Mouse (Mus musculus) gonadal fat pad, adult 2 months (tissue): ENCODE measurements around the gene Slc38a8. TPM values are rescaled to one million over a fixed set of nuclear protein-coding genes. Genes with fewer than 3 reads are reported as not detected.

Experiments
- DNase-seq: peaks from one replicate; pipeline ENCODE4 v3.0.0-alpha.2; 2012; ENCODE audit warnings: low read depth
- polyA plus RNA-seq: library from polyadenylated mRNA; depleted of rRNA; stranded (reverse); fragments of >200 nt; gene quantifications from 2 replicates; pipeline ENCODE4 v1.2.3, GENCODE M21; 2012; rRNA removed

The Slc38a8 gene
- polyA plus RNA-seq, 1 experiment, result 0.24 TPM

GRCm38 (mm10) chr8:119437506-119437905 lies 64.0 kb downstream of the Slc38a8 start:
- DNase-seq, result peak; percentile 89

- peak; percentile 56 for DNase-seq
Measured at GRCm38 (mm10) chr8:119436933-119437332, 64.6 kb downstream of the Slc38a8 start.

- DNase-seq, result no peak
Measured at GRCm38 (mm10) chr8:119436331-119436730, 65.2 kb downstream of the Slc38a8 start.

- DNase-seq, result no peak
Measured at GRCm38 (mm10) chr8:119435527-119435926, 66.0 kb downstream of the Slc38a8 start.

- DNase-seq, result no peak
Measured at GRCm38 (mm10) chr8:119434569-119434968, 66.9 kb downstream of the Slc38a8 start.

GRCm38 (mm10) chr8:119433582-119434174 lies 67.8 kb downstream of the Slc38a8 start, which contains the start of gene Osgin1:
TSS of gene Osgin1 (plus strand) at chr8:119434124.
- no peak for DNase-seq

GRCm38 (mm10) chr8:119432372-119432771 lies 69.1 kb downstream of the Slc38a8 start:
- no peak for DNase-seq

- DNase-seq, result peak; percentile 38
Measured at GRCm38 (mm10) chr8:119430690-119431089, 70.8 kb downstream of the Slc38a8 start.

GRCm38 (mm10) chr8:119430250-119430649 lies 71.2 kb downstream of the Slc38a8 start:
- peak; percentile 63 for DNase-seq

Other genes starting within 250 kb of the Slc38a8 start
- 168 and 181 TPM in 2 replicates for gene Hsbp1, start 157.2 kb downstream of the Slc38a8 start, polyA plus RNA-seq
- 27.5 and 30.6 TPM in 2 replicates for gene Mlycd, start 106.8 kb downstream of the Slc38a8 start, polyA plus RNA-seq
- gene Osgin1, start 67.6 kb downstream of the Slc38a8 start, polyA plus RNA-seq, result 20.6 and 31.2 TPM in 2 replicates
- 0.81 and 1.2 TPM in 2 replicates for gene Necab2, start 55.0 kb downstream of the Slc38a8 start, polyA plus RNA-seq
- gene Mbtps1, start 57.0 kb upstream of the Slc38a8 start, polyA plus RNA-seq, result 103 and 107 TPM in 2 replicates
- gene Hsdl1, start 73.5 kb upstream of the Slc38a8 start, polyA plus RNA-seq, result 26.2 and 28.6 TPM in 2 replicates
- gene Dnaaf1, start 73.5 kb upstream of the Slc38a8 start, polyA plus RNA-seq, result 2.0 and 4.0 TPM in 2 replicates
- gene Taf1c, start 103.5 kb upstream of the Slc38a8 start, polyA plus RNA-seq, result 13.6 and 17.8 TPM in 2 replicates
- 0.33 and 0.36 TPM in 2 replicates for gene Adad2, start 111.0 kb upstream of the Slc38a8 start, polyA plus RNA-seq
- gene Kcng4, start 134.0 kb upstream of the Slc38a8 start, polyA plus RNA-seq, result 3.7 and 5.2 TPM in 2 replicates
- gene Wfdc1, start 164.7 kb upstream of the Slc38a8 start, polyA plus RNA-seq, result 41.3 and 52.5 TPM in 2 replicates
- gene Atp2c2, start 198.3 kb upstream of the Slc38a8 start, polyA plus RNA-seq, result 0.38 and 0.49 TPM in 2 replicates